Mouse (Mus musculus) v-Abl transformed pro-B cells (cell line): ENCODE results near the gene Rapgef1.

Source experiments
- in situ Hi-C, 2 experiments: fragments of 400-800 bp; cut with MboI; formaldehyde crosslinking; loops; one replicate each; pipeline ENCODE4 v1.15.1; 2025; ENCODE audit not compliant: unreplicated experiment in 2 of 2

Rapgef1 gene

DNA sequence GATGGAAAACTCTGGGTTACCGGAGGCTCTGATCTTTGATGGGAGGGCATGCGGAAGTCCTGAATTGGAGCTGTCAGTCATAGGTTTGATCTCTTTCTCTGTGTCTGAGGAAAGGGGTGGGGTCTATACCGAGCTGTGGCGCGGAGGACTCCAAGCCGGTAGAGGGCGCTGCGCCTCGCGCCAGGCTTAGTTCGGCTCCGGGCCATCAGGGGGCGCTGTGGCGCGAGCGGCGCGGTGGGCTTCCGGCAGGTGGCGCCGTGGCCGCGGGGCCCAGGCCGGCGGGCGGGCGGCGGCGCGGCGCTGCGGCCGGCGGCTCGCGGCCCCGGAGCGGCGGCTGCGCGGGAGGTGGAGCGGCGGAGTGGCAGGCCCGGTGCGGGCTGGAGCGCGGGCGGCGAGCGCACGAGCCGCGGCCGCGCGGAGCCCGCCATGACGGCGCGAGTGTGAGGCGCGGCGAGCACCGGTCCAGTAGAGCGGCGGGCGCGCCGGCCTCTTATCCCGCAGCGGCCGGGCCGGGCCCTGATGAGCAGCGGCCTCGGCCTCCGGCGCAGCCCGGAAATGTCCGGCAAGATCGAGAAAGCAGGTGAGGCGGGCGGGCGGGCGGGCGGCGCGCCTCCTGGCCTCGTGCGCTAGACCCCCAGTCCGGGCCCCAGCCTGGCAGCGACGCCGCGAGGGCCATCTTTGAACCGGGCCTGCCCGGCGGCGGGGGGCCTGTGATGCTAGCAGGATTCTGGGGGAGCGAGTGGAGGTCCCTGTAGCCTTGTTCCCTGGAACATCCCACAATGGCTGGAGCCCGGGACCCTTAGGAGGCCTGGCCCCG, at the start of gene Rapgef1:
TSS of gene Rapgef1 (plus strand) at position 237 of the 817 bp plus-strand sequence.
- in situ Hi-C loops = loop anchor here (5.0 to 10.0 kb wide), 4 partner anchors 43 to 118 kb away; no protein-coding TSS in a partner anchor

DNA sequence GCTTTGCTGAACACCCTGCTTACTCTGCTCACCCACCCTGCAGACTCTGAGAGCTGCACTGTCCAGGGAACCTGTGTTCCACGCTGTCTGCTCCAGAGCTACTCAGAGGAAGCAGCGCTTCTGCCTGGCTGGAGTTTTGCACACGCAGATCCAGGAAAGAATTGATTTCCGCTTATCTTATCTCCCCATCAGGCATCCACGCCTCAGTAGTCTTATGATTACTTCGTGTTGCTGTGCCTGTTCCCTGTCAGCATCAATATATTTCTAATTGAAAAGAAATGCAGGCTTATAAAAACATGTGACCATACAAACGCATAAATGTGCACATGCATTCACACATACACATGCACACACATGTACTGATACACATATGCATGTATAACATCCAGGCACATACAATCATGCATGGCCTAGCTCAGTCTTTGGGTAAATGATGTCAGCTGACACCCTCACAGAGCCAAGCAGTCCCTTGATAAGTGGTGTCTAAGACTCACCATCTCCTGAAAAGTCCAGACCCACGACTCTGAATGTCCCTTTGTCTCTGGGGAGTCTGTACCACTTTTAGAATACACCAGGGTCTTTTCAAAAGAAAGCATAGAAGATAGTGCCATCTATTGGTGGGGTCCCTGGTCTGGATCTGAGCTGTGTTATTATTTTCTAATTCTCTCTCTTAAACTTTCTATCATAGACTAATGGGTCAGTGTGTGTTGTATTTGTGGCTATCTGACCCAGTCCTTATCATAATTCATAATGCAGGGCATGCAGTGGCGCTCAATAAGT, 47.4 kb upstream of the Rapgef1 start:
- in situ Hi-C loops = no loop called here

DNA sequence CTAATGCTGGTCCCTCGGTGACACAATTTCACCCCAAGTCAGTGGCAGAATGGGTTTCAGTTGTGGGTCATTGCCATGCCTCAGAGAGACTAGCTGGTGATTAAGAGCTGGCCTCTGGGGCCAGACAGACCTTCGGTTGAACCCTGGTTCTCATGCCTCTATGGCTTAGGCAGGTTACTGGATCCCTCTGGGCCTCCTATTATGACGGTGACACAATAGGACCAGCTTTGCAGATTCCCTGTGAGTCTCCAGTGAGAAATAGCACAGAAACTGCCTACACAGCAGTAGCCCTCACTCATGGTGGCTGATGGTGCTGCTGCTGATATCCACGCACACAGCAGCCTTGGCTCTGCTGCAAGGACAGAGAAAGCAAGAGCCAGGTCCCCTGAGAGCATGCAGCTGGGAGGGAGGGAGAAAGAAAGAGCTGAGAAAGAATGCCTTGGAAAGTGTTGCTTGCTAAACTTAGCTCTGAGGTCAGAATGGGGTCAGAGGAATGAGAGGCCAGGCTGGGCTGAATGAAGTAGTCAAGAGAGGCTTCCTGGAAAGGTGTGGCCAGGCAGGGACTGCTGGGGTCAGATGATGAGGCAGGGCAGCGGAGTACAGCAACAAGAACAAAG, 46.6 kb upstream of the Rapgef1 start:
- in situ Hi-C loops = no loop called here

DNA sequence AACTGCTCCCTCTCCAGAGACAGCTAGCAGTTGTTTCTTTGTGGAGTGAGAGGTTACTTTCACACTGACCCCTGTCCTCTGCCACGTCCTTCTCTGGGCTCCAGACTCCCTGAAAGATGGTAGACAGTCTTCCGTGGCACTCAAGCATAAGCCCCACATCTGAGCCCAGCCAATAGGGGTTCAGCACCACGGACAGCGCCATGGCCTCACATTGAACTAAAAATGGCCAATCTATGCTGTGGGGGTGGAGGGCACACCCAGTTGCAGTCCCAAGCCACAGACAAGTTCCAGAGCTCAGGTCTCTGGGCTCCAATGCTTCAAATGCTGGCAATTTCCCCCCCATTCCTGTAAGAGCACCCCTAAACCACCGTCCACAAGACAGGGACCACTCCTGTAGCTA, 45.9 kb upstream of the Rapgef1 start:
- in situ Hi-C loops = no loop called here

DNA sequence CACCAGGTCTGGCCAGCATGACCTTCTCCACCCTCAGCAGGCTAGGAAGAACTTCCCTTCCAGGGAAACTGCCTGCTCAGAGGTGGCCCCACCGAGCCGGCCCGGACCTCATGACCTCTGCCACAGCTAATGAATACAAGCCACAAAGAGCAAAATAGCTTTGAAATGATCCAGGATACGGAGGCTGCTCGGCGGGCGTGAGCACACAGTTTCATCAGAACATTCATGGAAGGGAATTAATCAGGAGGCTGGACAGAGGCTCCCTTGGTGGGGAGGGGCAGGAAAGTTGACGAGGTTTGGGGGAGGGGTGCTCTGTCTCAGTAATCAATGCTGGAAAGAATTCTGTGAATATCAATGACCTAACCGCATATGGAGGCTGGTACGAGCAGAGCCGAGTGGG, 45.3 kb upstream of the Rapgef1 start:
- in situ Hi-C loops = no loop called here

DNA sequence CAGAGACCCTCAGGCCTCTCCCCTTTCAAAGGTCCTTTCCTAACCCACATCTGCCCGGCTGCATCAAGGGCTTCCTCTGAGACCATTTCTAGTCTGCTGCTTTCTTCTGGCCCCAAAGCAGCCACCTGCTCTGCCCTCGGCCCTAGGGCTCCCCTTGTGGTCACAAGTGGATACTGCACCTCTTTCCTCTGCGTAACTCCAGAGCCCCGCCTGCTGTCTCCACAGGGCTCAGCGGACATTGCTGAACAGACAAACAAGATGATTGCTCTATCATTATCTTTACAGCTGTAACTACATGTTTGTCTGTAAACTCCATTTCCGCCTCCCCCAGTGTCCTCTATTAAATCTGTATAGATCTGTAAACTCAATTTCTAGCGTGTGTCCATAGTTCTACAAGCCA, 37.1 kb upstream of the Rapgef1 start:
- in situ Hi-C loops = loop anchor here in 1 of 2 experiments (25.0 kb wide), 1 partner anchor 670 kb away; the partner anchor contains the start of gene Barhl1

DNA sequence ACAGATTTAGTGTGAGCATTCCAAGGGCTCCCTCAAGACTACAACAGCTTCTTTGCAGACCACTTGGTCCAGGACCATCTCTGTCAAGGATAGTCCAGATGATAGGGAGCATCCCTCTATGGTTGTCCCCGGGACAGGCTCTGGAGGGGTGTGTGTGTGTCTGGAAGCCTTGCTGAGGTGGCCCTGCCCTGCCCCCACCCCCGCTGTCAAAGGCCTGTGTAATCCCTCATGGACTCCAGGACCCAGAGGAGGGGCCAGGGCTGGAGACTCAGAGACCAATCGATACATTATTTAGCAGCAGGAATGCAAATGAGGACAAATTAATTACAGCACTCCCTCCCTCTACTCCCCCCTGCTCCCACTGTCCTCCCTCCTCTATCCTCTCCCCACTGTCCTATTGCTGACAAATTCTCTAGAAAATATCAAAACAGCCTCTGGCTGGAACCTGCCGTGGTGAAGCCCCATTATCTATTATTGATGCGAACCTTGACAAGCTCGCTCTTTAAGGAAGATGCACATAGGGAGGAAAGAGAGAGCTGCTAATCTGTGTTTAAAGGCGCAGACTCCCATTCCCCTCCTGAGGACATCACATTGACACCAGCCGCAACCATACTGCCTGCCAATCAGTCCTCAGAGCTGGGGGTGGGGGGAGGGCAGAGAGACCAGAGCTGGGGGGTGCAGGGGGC, 33.4 kb upstream of the Rapgef1 start:
- in situ Hi-C loops = loop anchor here in 1 of 2 experiments (25.0 kb wide), 1 partner anchor 674 kb away; the partner anchor contains the start of gene Barhl1

DNA sequence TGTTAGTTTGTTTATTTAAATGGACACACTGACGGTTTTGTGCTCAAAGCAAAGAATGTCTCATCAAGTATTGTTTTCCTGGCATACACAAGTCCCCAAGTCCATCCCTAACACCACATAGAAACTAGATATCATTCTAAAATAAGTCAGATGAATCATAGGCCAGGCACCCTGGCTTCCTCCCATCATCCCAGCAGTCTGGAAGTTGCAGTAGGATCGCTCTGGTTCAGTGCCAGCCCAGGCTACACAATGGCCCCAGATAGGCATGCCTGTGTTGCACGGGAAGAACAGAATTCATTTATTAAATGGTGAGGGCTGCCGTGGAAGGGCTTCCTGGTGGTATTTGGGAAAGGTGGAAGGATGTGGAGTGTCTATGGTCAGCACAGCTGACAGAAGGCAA, 31.5 kb upstream of the Rapgef1 start:
- in situ Hi-C loops = loop anchor here in 1 of 2 experiments (25.0 kb wide), 1 partner anchor 676 kb away; the partner anchor contains the start of gene Barhl1

DNA sequence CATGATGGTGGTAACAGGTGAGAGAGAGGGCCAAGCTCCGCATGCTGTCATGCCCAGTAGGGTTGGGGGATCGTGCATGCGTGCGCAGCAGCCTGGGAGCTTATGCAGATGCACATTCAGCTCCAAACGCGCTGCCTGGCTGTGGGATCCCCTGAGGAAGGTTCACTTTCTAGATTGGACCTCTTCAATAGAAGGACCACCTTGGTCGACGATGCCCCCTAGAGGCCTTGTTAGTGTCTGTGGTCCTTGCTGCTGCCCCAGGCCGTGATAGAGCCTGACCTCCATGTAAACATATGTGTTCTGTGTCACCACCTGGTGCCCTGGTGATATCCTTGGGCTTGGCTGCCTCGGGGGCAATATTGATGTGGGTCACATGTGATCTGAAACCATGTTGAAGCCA, 30.3 kb upstream of the Rapgef1 start:
- in situ Hi-C loops = loop anchor here in 1 of 2 experiments (25.0 kb wide), 1 partner anchor 677 kb away; the partner anchor contains the start of gene Barhl1

DNA sequence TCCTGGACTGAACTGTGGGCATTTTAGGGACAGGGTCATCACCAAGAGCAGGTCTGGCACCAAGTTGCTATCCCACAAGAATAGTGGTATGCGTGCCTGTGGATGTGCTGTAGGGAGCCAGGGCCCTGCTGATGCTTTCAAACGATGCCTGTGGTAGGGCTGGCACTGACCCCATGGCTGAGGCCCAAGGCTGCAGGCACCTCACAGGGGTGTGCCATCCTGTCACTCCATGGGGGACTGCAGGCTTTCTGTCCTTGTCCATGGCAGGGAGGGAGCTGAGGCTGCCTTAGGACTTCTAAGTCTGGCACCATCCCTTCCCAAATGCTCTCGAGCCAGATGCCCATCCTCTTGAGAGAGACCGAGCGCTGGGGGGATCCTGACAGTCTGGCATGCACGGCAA, 27.9 kb upstream of the Rapgef1 start:
- in situ Hi-C loops = loop anchor here in 1 of 2 experiments (25.0 kb wide), 1 partner anchor 679 kb away; the partner anchor contains the start of gene Barhl1

DNA sequence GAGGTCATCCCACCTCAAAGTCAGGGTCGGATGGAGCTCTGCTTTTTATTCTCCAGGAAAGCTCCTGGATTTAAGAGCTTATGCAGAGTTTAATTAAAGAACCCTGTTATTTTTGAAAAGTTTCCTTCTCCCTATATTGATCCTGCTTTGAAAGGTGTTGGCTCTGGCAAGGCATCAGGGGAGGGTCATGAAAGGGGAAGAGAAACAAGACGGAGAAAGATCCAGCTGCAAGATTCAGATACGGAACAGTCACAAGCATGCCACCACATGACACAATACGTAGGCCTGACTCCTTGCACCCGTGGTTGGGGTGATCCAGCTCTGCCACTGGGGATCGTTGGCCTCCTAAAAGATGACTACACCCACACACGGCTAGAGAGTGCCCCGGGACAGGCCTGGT, 27.0 kb upstream of the Rapgef1 start:
- in situ Hi-C loops = loop anchor here in 1 of 2 experiments (25.0 kb wide), 1 partner anchor 680 kb away; the partner anchor contains the start of gene Barhl1

DNA sequence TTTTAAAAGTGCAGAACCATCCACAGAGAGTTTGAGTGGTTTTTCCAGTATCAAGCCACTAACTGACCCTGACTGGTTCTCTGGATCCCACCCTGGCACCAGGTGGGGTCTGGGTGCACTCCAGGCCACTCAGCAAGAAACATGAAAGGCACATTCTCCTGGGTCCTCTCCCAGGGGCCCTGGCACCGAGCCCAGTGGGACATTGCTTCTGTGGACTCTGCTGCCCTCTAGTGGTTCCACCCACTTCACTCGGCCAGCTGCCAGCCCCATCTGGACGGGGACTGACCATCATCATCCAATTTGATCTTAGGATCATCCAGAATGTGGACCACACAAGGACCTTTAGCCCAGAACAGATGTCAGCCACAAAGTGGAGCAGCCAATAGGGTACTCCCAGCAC, 15.6 kb upstream of the Rapgef1 start:
- in situ Hi-C loops = loop anchor here in 1 of 2 experiments (5.0 to 10.0 kb wide), 5 partner anchors 407 to 927 kb away; no protein-coding TSS in a partner anchor

DNA sequence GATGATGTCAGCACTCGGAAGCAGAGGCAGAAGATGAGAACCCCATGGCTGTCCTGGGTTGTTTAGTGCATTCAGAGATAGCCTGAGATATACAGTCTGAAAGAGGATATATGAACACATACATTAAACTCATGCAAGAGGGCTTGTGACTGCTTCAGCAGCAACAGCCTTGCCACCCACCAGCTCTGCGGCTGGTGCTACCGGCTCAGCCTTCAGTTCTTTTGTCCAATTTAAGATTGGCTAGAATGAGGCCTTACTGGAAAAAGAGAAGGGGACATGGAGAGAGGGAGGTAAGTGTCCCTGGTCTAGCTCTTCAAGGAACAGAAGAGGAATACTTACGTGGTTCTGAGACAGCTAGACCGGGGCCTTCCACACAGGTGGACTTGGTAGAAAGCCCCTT, 13.9 kb upstream of the Rapgef1 start:
- in situ Hi-C loops = loop anchor here in 1 of 2 experiments (10.0 kb wide), 1 partner anchor 851 kb away; no protein-coding TSS in a partner anchor

DNA sequence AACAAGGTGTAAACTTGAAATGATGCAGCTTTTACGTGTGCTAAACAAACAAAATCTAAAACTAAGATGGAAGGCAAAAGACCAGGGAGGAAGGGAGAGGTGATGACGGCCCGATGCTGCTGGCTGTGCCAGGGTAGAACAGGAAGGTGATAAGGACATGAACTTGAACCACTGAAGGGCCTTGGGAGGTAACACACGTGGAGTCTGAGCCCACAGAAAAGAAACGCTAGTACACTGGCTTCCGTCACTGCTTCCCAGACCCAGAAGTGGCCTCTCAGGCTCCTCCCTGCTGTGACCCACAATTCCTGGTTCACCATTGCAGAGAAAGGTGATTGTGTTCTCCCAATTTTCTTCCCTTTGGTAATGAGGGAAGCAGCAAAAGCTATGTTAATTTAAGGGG, 13.1 kb upstream of the Rapgef1 start:
- in situ Hi-C loops = loop anchor here in 1 of 2 experiments (10.0 kb wide), 1 partner anchor 852 kb away; no protein-coding TSS in a partner anchor

DNA sequence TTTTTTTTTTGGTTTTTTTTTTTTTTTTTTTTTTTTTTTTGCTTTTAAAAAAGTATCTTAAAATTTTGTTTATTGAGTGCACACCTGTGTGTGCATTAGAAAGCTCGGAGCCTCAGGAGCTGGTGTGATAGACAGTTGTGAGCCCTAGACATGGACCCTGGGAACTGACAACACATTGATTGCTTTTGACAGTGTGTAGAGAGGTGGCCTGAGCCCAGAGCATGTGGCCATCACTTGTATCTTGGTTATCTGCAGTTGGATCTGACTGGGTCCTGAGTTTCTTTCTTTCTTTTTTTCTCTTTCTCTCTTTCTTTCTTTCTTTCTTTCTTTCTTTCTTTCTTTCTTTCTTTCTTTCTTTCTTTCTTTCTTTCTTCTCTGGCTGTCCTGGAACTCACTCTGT, 2.2 kb upstream of the Rapgef1 start:
- in situ Hi-C loops = loop anchor here in 1 of 2 experiments (5.0 kb wide), 1 partner anchor 120 kb away; no protein-coding TSS in a partner anchor

DNA sequence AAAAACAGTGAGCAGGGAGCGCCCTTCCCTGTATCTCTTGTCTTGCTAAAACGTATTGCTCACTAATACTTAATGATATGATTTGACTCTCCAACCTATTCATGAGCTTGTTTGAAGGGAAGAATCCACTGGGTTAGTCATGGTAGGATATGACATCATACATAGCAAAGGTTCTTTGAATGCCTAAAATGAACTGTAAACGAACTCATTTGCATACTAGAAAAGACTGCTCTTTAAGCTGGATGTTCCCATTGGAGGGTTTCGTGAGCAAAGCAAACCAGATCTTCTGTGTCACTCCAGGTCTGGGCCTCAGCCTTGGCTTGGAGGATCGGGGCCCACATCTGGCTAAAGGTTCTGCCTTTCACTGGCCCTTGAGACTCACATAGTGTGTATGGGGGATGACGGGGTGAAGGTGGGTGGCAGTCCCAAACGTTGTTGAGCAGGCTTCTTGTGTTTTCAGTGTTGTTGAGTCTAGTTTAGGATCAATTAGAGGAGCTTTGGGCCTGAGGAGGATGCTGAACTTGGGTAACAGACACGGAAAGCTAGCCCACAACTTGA, 515 bp upstream of the Rapgef1 start:
- in situ Hi-C loops = loop anchor here in 1 of 2 experiments (5.0 kb wide), 1 partner anchor 118 kb away; no protein-coding TSS in a partner anchor

DNA sequence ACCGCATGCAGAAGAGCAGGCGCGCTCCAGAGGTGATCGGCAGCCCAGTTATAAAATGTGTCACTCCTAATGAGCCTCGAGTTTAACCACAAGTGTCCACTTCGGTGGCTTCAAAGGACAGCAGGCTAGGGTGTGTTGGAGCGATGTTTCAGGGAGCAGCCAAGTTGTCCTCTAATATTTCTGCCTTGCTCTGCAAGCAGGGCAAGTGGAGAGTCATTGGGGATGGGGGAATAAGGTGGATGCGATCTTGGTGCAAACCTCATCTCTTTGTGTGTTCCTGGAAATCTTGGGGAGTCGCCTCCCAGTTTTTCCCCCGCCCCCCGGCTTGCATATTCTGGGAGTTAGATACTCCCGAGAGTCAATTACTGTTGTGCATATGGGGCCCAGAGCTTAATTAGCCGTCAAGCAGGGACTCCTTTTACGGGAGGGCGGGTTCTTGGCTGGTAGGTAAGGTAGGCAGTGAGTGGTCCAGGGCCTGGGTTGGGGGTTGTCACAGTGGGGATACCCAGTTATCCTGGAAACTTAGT, 844 bp downstream of the Rapgef1 start:
- in situ Hi-C loops = loop anchor here (5.0 to 10.0 kb wide), 3 partner anchors 42 to 114 kb away; no protein-coding TSS in a partner anchor

DNA sequence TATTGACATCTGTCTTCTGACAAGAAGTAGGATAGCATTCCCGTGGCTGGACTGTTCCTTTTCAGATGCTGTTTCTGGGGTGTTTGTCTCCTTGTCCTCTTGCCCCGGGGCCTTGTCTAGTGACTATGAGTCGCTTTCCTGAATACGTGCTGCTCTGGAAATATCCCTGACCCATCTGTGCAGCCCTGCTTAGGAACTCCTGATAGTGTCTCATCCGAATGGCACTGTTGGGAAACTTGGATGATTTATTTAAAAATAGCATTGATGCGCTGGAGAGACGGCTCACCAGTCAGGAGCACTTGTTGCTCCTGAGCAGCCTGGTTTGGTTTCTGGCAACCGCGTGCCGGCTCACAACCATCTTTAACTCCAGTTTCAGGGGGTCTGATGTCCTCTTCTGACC, 1.6 kb downstream of the Rapgef1 start:
- in situ Hi-C loops = loop anchor here (5.0 to 10.0 kb wide), 3 partner anchors 41 to 114 kb away; no protein-coding TSS in a partner anchor

DNA sequence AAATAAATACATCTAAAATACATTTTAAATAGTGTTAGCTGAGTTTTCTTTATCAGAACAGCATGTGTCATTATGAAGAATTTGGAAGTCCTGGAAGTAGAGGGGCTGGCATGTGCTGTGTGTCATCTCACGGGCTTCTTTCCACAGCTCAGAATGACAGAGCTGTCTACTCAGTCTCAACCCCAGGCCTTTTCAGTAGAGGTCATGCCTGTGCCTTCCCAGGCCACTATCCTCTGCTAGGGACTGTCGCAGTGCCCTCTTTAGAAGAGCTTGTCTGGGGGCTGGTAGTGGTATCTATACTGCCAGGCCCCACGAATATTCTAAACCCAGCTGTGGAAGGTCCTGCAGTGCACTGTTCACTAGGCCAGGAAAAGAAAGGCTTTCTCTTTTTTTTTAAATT, 2.1 kb downstream of the Rapgef1 start:
- in situ Hi-C loops = loop anchor here (5.0 to 10.0 kb wide), 3 partner anchors 41 to 113 kb away; no protein-coding TSS in a partner anchor
